Mouse (Mus musculus) erythroblast, adult 5-6 weeks (primary cell): ENCODE data around the gene Foxc2. TPM values are rescaled to one million over a fixed set of nuclear protein-coding genes. Genes with fewer than 3 reads are reported as not detected.

Experiments
- ATAC-seq: replicated peaks from 2 replicates; pipeline ENCODE4 v1.8.0; 2016; ENCODE audit warnings: moderate number of reproducible peaks, mild to moderate bottlenecking, moderate TSS enrichment, inconsistent platforms; ENCODE audit not compliant: poor library complexity, low FRiP score, severe bottlenecking
- total RNA-seq, 2 experiments: library from RNA; stranded (forward) in 1 of 2; stranded (reverse) in 1 of 2; fragments of 150-400 nt in 1 of 2; fragments of 200-764, 138-1000 nt in 1 of 2; gene quantifications; 2 replicates each; pipeline versions ENCODE4 v1.2.3 to v1.2.4; 2015 to 2017; ENCODE audit warnings: low replicate concordance in 2 of 2

The Foxc2 gene
- total RNA-seq, 2 experiments from 2014 or later: not detected

- ATAC-seq: no peak
These were observed 30.4 kb upstream of the Foxc2 start for GRCm38 (mm10) chr8:121085561-121085960.

GRCm38 (mm10) chr8:121086004-121086900 lies 29.7 kb upstream of the Foxc2 start:
- no peak for ATAC-seq

GRCm38 (mm10) chr8:121088281-121088680 lies 27.7 kb upstream of the Foxc2 start:
- no peak for ATAC-seq

- ATAC-seq: no peak
These were observed 26.9 kb upstream of the Foxc2 start for GRCm38 (mm10) chr8:121088871-121089630.

- ATAC-seq: 0 out of 2 replicates have a peak, but pooled peaks have one; percentile 50
These were observed 26.2 kb upstream of the Foxc2 start for GRCm38 (mm10) chr8:121089631-121090380.

GRCm38 (mm10) chr8:121090716-121091115 lies 25.3 kb upstream of the Foxc2 start:
- no peak for ATAC-seq

GRCm38 (mm10) chr8:121092141-121092540 lies 23.8 kb upstream of the Foxc2 start:
- ATAC-seq: no peak

- 0 out of 2 replicates have a peak, but pooled peaks have one; percentile 44 for ATAC-seq
These were observed 23.3 kb upstream of the Foxc2 start for GRCm38 (mm10) chr8:121092627-121093026.

GRCm38 (mm10) chr8:121093496-121093895 lies 22.5 kb upstream of the Foxc2 start:
- ATAC-seq: no peak

- peak; percentile 62 for ATAC-seq
These were observed 11.7 kb upstream of the Foxc2 start for GRCm38 (mm10) chr8:121104049-121104818.

GRCm38 (mm10) chr8:121107668-121108656 lies 8.0 kb upstream of the Foxc2 start, which contains the start of gene Mthfsd:
Gene Mthfsd, minus strand, starts transcription at chr8:121108392.
- ATAC-seq: peak; percentile 93

- ATAC-seq: no peak
These were observed 7.3 kb upstream of the Foxc2 start for GRCm38 (mm10) chr8:121108657-121109056.

GRCm38 (mm10) chr8:121111145-121111907 lies 4.6 kb upstream of the Foxc2 start:
- no peak for ATAC-seq

- ATAC-seq: peak; percentile 92
These were observed 2.7 kb upstream of the Foxc2 start for GRCm38 (mm10) chr8:121113261-121113660.

- no peak for ATAC-seq
These were observed 835 bp upstream of the Foxc2 start for GRCm38 (mm10) chr8:121115136-121115535.

GRCm38 (mm10) chr8:121116591-121117185 lies 717 bp downstream of the Foxc2 start:
- no peak for ATAC-seq

GRCm38 (mm10) chr8:121117186-121117651 lies 1.2 kb downstream of the Foxc2 start:
- ATAC-seq: no peak
